Mouse (Mus musculus) kidney, embryonic 16.5 days (tissue): ENCODE measurements around the gene Ptpn11. TPM values are rescaled to one million over a fixed set of nuclear protein-coding genes. Genes with fewer than 3 reads are reported as not detected.

Experiments used
- ATAC-seq: fragments of 200-750 bp; cut with Nextera tagmentation; 2 replicates; pipeline ENCODE4 v1.8.0; 2017; ENCODE audit warnings: moderate TSS enrichment; ENCODE audit not compliant: low FRiP score, low TSS enrichment
- H3K27ac ChIP-seq: fragments of 300-500 bp; sonication (generic); 2 replicates; pipeline ENCODE4 v1.5.1; 2014; ENCODE audit warnings: low read length
- H3K27me3 ChIP-seq: fragments of 300-500 bp; sonication (generic); 2 replicates; pipeline ENCODE4 v1.6.1; 2014; ENCODE audit warnings: low read length, control low read depth, mixed read lengths; ENCODE audit not compliant: insufficient read depth
- H3K36me3 ChIP-seq: fragments of 300-500 bp; sonication (generic); 2 replicates; pipeline ENCODE4 v1.6.1; 2014; ENCODE audit warnings: low read length, control low read depth, mixed read lengths; ENCODE audit not compliant: insufficient read depth
- H3K4me1 ChIP-seq: fragments of 300-500 bp; sonication (generic); 2 replicates; pipeline ENCODE4 v1.6.1; 2014; ENCODE audit warnings: low read length, control low read depth, mixed read lengths; ENCODE audit not compliant: insufficient read depth
- H3K4me2 ChIP-seq: fragments of 300-500 bp; sonication (generic); replicated peaks from 2 replicates; pipeline ENCODE4 v1.6.1; 2014; ENCODE audit warnings: low read depth, low read length
- H3K4me3 ChIP-seq: fragments of 300-500 bp; sonication (generic); 2 replicates; pipeline ENCODE4 v1.5.1; 2014; ENCODE audit warnings: mild to moderate bottlenecking, low read length
- H3K9ac ChIP-seq: fragments of 300-500 bp; sonication (generic); replicated peaks from 2 replicates; pipeline ENCODE4 v1.6.1; 2014; ENCODE audit warnings: low read length
- H3K9me3 ChIP-seq: fragments of 300-500 bp; sonication (generic); 2 replicates; pipeline ENCODE4 v1.6.1; 2016; ENCODE audit warnings: low read length, control low read depth
- WGBS: fragments of 180-500 bp; shearing (Covaris S2); extraction: QIAGEN DNeasy Blood & Tissue Kit; methylation state at CpG from one replicate; pipeline ENCODE4 v1.1.7; 2014; 5-methylcytosine and 5-hydroxymethylcytosine counted together
- polyA plus RNA-seq: library from polyadenylated mRNA; unstranded; fragments of >200 nt; fragmentation: Nextera tagmentation; extraction: Ambion mirVana; gene quantifications from 2 replicates; pipeline ENCODE4 v1.2.1, GENCODE M21; 2015

The Ptpn11 gene
- polyA plus RNA-seq, 1 experiment from 2014 or later = 17.0 TPM

GRCm38 (mm10) chr5:121145609-121146008, 45.6 kb downstream of the Ptpn11 start:
- no peaks in the 10 kb centered on the region for H3K27me3 ChIP-seq
- H3K4me2 ChIP-seq = no peak overlapping the region
- H3K4me1 ChIP-seq = peaks cover 14% of the 10 kb centered on the region
- H3K36me3 ChIP-seq = peaks cover 57% of the 10 kb centered on the region
- no peak overlapping the region for H3K27ac ChIP-seq
- WGBS = 83% methylated on average over 5 of the region's 5 CpGs
- peak; percentile 49; the same call in 1 of the 2 replicates for ATAC-seq
- H3K9ac ChIP-seq = no peak overlapping the region
- H3K4me3 ChIP-seq = no peak overlapping the region
- H3K9me3 ChIP-seq = no peaks in the 10 kb centered on the region

GRCm38 (mm10) chr5:121144441-121145238, 46.6 kb downstream of the Ptpn11 start:
- ATAC-seq = no peak
- 66% methylated on average over 13 of the region's 13 CpGs for WGBS
- H3K9ac ChIP-seq = no peak overlapping the region

GRCm38 (mm10) chr5:121142431-121143119, 48.6 kb downstream of the Ptpn11 start:
- WGBS = 91% methylated on average over 14 of the region's 14 CpGs
- H3K27me3 ChIP-seq = no peaks in the 10 kb centered on the region
- H3K27ac ChIP-seq = no peak overlapping the region
- H3K9me3 ChIP-seq = no peaks in the 10 kb centered on the region
- H3K9ac ChIP-seq = no peak overlapping the region
- peaks cover 62% of the 10 kb centered on the region for H3K36me3 ChIP-seq
- ATAC-seq = no peak
- H3K4me1 ChIP-seq = peaks cover 14% of the 10 kb centered on the region
- H3K4me2 ChIP-seq = no peak overlapping the region
- no peak overlapping the region for H3K4me3 ChIP-seq

More at GRCm38 (mm10) chr5:121144441-121145238, 46.6 kb downstream of the Ptpn11 start:
- Histone ChIP-seq H3K9me3 (no peaks in the 10 kb centered on the region), H3K4me2 (no peak overlapping the region), H3K36me3 (peaks cover 57% of the 10 kb centered on the region), H3K4me3 (no peak overlapping the region), H3K27ac (no peak overlapping the region), H3K27me3 (no peaks in the 10 kb centered on the region), H3K4me1 (peaks cover 14% of the 10 kb centered on the region)

- Histone ChIP-seq H3K4me3 (no peak overlapping the region), H3K27ac (no peak overlapping the region), H3K4me2 (no peak overlapping the region), H3K36me3 (peaks cover 71% of the 10 kb centered on the region), H3K9me3 (no peaks in the 10 kb centered on the region), H3K27me3 (no peaks in the 10 kb centered on the region), H3K4me1 (peaks cover 2% of the 10 kb centered on the region), H3K9ac (no peak overlapping the region)
- ATAC-seq = no peak
- 68% methylated on average over 7 of the region's 7 CpGs for WGBS
These were observed 50.9 kb downstream of the Ptpn11 start for GRCm38 (mm10) chr5:121140276-121140675.

GRCm38 (mm10) chr5:121137125-121137524, 54.1 kb downstream of the Ptpn11 start:
- Histone ChIP-seq H3K27me3 (no peaks in the 10 kb centered on the region), H3K9me3 (no peaks in the 10 kb centered on the region), H3K9ac (no peak overlapping the region), H3K36me3 (peaks cover 71% of the 10 kb centered on the region), H3K4me1 (no peaks in the 10 kb centered on the region), H3K4me3 (no peak overlapping the region), H3K4me2 (no peak overlapping the region), H3K27ac (no peak overlapping the region)
- WGBS = 97% methylated on average over 8 of the region's 8 CpGs
- no peak for ATAC-seq

- Histone ChIP-seq H3K9me3 (no peaks in the 10 kb centered on the region), H3K9ac (no peak overlapping the region), H3K4me2 (no peak overlapping the region), H3K4me1 (no peaks in the 10 kb centered on the region), H3K4me3 (no peak overlapping the region), H3K36me3 (peaks cover 48% of the 10 kb centered on the region), H3K27me3 (no peaks in the 10 kb centered on the region), H3K27ac (no peak overlapping the region)
- WGBS = 81% methylated on average over 3 of the region's 3 CpGs
- ATAC-seq = no peak
These were observed 59.4 kb downstream of the Ptpn11 start for GRCm38 (mm10) chr5:121131801-121132200.

- no peaks in the 10 kb centered on the region for H3K9me3 ChIP-seq
- no peak overlapping the region for H3K9ac ChIP-seq
- H3K4me1 ChIP-seq = no peaks in the 10 kb centered on the region
- no peak overlapping the region for H3K4me2 ChIP-seq
- peaks cover 32% of the 10 kb centered on the region for H3K36me3 ChIP-seq
- H3K4me3 ChIP-seq = no peak overlapping the region
- no peak overlapping the region for H3K27ac ChIP-seq
- H3K27me3 ChIP-seq = no peaks in the 10 kb centered on the region
- ATAC-seq = no peak
- WGBS = 95% methylated on average over 5 of the region's 5 CpGs
These were observed 61.9 kb downstream of the Ptpn11 start for GRCm38 (mm10) chr5:121129254-121129653.

- H3K4me1 ChIP-seq = no peaks in the 10 kb centered on the region
These were observed 65.1 kb downstream of the Ptpn11 start for GRCm38 (mm10) chr5:121126051-121126450.

GRCm38 (mm10) chr5:121125563-121125962, 65.6 kb downstream of the Ptpn11 start:
- 92% methylated on average over 14 of the region's 14 CpGs for WGBS
- Histone ChIP-seq H3K27ac (no peak overlapping the region), H3K27me3 (no peaks in the 10 kb centered on the region), H3K4me3 (no peak overlapping the region), H3K4me2 (no peak overlapping the region), H3K9ac (no peak overlapping the region), H3K4me1 (no peaks in the 10 kb centered on the region), H3K36me3 (peaks cover 6% of the 10 kb centered on the region; the same call in 1 of the 2 replicates), H3K9me3 (no peaks in the 10 kb centered on the region)
- no peak for ATAC-seq

More at GRCm38 (mm10) chr5:121126051-121126450, 65.1 kb downstream of the Ptpn11 start:
- Histone ChIP-seq H3K4me3 (no peak overlapping the region), H3K9ac (no peak overlapping the region), H3K27me3 (no peaks in the 10 kb centered on the region), H3K4me2 (no peak overlapping the region), H3K27ac (no peak overlapping the region), H3K36me3 (peaks cover 6% of the 10 kb centered on the region; the same call in 1 of the 2 replicates), H3K9me3 (no peaks in the 10 kb centered on the region)
- no peak for ATAC-seq
- 85% methylated on average over 2 of the region's 2 CpGs for WGBS
